Mouse (Mus musculus) ovary, postnatal 36 days (tissue): ENCODE measurements around the gene Mmp24.

Experiments used
- DNase-seq: peaks from one replicate; pipeline ENCODE4 v3.0.0; 2022; ENCODE audit warnings: low spot score, mixed read lengths

The Mmp24 gene

DNA sequence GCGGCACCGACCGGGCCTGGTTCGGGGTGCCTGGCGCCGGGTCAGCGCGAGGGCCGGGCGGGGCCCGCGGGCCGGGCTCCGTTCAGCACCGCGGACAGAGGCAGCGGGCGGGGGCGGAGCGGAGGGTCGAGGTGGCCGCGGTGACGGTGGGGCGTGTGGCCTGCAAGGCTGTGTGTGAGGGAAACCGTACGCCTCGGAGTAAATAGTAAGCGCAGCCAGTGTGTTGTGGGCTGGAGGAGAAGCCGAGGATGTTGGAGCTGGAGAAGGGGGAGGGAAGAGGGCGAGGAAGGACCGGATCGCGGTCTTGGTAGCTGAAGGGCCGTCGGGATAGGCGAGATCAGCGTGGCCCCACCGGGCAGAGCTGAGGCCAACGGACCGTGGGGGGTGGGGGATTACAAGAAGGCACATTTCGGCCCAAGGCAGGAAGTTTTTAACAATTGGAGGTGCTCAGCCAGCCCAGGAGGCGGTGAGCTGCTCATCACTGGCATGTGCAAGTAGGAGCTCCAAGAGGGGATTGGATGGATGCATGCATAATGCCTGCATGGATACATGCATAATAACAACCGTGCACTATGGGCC, 632 bp downstream of the Mmp24 start:
- DNase-seq = peak; percentile 77

DNA sequence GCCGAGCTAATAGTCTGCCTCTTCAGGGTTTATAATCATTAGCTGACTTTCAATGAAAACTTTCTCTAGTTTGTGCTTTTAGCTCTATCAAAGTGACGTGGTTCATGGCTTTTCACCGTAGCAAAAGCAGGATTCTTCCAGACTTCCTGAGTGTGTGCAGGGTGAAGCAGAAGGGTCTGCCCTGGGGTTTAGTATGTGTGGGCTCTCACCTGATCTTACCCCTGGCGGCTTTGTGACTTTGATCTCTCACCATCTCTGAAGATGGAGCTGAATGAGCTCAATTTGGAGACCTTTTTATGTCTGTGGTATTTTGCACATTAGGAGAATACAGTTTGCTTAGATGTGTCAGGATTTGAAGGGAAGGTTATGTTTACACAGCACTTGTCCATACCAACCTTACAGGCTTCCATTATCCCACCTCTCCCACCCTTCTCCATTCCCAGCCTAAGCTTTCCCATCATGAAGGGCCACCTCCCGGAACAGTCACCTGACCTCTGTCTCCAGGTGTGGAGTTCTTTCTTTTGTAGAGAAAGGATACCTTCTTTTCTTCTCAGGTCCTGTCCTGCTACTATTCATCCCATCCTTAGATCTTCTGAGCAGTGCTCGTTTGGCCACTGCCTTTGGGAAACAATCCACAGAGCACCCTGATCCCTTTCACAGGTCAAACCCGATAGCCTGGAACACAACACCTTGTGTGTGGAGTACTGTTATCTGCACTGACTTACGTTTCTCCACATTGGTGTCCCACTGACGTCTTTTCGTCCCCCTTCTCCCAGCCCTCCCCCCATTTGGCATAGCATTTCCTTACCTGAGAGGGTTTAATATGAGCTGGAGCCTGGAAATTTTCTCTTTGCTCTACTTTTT, 1.9 kb downstream of the Mmp24 start:
- no peak for DNase-seq

DNA sequence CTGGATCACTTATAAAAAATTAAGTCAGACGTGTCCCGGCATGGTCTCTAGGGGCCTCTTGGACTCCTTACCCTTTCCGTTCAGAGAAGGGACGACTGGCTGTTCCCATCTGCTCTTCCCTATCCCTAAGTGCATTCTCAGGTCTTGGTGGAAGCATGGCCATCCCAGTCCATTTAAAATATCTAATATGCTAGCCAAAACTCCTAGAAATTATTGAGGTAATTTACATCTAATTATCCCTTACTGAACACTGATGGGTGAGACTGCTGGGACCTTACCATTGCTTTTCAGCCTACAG, 2.5 kb downstream of the Mmp24 start:
- no peak for DNase-seq

- no peak for DNase-seq
Observed at GRCm38 (mm10) chr2:155778004-155778403, 2.9 kb downstream of the Mmp24 start.

DNA sequence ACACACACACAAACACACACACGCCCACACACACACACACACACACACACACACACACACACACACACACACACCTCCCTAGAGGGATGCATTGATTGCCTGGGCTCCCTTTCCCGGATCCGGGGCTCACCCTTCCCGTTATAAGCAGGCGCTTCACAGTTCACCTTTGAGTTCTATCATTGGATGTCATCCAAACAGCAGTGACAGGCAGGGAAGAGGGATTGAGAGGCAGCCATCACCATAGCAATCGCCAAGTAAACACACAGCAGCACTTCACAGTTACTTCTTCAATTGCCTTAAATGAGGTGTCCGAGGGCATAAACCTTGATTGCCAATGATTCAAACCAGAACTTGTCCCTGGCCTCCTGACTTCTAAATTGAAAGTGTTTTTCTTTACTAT, 3.9 kb downstream of the Mmp24 start:
- no peak for DNase-seq

DNA sequence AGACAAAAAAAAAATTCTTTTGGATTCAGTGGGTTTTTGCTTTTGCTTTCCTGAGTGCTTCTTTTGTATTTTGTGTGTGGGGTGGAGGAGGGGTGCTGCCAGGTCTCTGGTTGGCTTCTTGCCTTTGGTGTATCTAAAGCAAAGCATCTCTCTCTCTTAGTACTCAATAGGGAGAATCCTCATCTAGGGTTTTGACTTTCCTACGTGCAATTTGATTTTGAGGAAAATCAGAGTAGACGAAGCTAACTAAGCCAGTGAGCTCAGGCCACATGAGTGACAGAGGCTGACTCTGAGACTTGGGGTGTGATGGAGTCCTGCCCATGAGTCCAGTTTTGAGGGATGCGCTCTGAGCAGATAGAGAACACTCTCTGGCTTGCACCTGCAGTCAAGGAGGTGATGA, 4.4 kb downstream of the Mmp24 start:
- DNase-seq = no peak

DNA sequence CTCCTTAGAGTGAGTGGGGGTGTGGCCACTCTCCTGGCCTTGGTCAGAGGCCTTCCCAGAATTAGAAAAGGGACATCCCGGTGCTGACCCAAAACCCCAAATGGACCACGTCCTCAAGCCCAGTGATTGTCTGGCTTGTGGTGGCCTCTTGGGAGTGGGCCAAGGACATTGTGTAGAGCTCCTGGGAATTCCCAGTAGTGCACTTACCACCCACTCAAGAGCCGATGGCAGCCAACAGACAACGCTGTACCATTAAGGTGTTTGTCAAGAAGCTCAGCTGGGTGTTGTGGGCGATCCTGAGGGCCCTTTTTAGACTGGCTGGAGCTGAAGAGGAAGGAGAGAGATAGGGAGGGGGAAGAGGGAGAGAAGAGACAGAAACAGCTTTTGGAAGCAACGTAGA, 9.4 kb downstream of the Mmp24 start:
- no peak for DNase-seq

DNA sequence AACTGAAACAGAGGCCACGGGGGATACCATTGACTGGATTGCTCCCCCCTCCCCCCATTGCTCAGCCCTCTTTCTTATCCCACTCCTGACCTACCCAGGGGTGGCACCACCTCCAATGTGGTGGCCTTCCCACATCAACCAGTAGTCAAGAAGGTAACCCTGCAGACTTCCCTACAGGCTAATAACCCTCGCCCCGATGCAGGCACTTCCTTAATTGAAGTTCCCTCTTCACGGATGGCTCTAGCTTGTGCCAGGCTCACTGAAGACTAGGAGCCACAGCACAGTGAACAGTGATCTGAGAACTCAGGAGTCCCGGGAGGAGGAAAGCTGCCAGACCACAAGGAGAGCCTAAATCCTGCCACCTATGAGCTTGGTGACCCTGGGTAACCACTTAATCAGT, 11.8 kb downstream of the Mmp24 start:
- DNase-seq = no peak

DNA sequence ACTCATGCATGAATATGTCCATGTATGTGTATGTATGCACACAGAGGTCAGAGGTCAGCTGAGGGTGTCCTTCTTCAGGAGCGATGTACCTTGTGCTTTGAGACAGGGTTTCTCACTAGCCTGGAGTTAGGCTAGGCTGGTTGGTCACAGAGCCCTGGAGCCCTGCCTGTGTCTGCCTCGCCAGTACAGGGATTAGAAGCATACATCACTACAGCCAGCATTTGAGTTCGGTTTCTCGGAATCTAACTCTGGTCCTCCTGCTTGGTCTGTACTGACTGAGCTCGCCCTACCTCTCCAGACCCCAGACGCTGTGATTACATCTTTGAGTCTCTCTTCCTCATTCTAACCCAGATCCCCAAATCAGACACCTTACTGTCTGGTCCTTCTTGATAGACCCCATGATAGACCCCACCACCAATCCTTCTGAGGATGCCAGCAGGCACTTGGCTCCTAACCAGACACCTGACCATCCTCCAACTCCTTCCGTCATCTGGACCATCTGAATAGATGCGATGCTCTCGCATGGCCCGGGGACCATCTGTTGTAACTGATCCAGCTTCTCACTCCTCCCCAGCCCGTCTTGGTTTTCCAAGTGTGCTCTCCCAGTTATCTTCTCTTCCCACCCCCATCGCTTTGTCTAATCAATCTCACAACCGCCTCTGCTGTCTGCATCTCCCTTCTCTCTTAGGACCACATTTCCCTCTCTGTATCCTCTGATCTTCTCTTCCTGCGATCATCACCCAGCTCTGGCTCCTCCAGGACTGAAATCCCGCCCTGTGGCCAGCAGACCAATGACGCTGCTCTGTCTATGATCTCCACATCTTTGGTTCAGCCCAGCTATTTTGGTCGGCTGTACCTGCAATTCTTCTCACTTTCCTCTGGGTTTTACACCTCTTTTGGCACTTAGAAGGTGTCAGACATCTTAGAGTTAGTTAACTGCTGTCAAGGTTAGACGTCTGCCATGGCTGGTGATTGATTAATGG, 13.1 kb downstream of the Mmp24 start:
- no peak for DNase-seq

- DNase-seq = no peak
Observed at GRCm38 (mm10) chr2:155792899-155793298, 17.8 kb downstream of the Mmp24 start.

DNA sequence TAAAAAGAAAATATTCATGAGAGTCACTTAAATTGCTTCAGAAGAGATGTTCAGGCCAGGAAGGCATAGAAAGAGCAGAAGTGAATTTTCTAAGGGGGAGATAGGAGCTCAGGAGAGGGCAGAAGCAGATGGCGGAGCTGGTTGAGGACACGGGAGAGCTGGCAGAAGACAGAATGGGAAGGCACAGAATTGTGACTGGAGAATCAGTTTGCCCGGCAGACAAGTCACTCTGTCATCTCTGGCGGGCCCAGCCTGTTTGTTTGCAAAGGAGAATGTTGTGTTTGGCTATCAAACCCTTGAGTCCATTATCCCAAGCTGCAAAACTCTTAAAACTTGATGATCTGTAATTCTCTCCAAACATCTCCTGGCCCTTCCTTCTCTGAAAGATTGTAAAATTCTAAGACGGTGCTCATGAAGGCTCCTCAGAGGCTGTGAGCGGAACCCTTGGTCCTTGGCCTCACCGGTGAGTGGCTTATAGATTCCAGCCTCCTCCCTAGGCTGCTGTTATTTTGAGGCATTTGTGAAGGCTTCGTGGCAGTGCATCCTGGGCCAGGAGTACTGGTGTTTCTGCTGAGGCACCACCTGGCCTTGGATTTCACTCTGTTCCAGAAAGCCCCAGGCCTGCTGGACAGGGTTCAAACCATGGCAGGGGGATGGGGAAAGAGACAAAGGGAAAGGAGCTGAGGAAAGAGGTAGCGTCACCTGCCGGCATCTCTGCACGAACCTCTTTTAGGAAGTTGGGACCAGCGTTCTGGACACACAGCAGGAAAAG, 19.7 kb downstream of the Mmp24 start:
- DNase-seq = no peak

DNA sequence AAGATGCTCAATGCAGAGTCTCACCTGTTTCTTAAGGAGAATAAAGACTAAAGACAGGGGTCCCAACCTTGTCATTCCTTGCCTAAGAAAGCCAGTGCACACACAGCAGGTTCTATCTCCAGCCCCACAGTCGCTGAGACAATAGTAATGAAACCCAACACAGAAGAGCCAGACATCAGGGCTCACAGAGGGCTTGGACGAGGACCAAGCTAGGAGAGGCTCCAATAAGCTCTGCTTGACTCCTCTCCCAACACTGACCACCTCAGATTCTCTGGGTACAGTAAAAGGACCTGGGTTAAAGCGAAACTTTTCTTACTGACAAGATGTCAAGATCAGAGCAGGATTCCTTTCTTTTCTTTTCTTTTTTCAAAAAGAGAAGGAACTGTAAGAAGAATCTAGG, 23.5 kb downstream of the Mmp24 start:
- no peak for DNase-seq

DNA sequence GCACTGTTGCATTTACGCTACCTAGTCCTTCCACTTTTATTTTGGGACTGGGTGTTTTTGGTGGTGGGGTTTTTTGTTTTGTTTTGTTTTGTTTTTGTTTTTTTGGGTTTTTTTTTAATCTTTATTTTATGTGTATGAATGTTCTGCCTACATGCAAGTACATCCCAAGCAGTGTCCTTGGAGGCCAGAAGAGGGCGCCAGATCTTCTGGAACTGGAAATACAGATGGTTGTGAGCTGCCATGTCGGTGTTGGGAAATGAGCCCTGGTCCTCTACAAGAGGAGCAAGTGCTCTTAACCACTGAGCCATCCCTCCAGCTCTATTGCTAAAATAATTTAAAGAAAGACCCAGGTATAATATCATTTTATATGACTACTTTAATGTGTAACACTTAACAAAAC, 27.6 kb downstream of the Mmp24 start:
- DNase-seq = no peak

GRCm38 (mm10) chr2:155804053-155804452, 28.9 kb downstream of the Mmp24 start:
- DNase-seq = no peak

GRCm38 (mm10) chr2:155805231-155805924, 30.2 kb downstream of the Mmp24 start:
- DNase-seq = peak; percentile 34

DNA sequence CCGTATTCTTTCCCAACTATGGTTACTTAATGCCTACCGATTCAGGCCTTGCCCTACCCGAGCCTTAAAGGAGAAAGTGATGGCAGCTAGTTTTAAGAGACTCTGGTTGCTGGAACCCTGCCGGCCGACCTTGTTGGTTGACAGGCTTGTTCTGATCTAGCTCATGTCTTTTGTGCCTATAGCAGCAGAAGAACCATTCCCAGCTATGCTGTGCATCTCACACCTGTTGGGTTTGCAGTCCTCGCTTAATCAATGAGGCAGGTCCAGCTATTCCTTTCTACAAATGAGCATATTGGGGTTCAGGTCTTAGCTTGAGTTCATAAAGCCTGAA, 30.7 kb downstream of the Mmp24 start:
- no peak for DNase-seq

GRCm38 (mm10) chr2:155806548-155806947, 31.4 kb downstream of the Mmp24 start:
- DNase-seq = no peak

- no peak for DNase-seq
Observed at GRCm38 (mm10) chr2:155807408-155807807, 32.3 kb downstream of the Mmp24 start.

GRCm38 (mm10) chr2:155809620-155810019, 34.5 kb downstream of the Mmp24 start:
- DNase-seq = no peak

DNA sequence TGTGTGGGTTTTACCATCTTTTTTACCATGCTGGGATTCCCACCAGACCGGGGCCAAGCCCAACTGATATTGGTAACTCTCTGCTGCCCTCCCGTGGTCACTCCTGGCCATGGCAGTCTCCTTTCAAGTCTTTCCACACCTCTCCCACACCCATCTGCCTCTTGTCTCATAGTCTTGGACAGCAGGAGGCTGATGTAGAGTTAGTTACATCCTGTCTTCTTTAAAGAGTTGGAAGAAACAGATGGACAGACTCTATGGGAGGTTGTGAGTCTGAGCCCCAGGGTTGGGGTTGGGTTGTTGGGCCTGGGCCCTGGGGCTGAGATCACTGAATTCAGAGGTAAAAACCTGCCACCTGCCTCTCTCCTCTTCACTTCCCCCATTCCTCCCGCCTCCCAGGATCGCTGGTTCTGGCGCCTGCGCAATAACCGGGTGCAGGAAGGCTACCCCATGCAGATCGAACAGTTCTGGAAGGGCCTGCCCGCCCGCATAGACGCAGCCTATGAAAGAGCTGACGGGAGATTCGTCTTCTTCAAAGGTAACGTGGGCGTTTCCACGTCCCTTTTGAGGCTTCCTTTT, 36.8 kb downstream of the Mmp24 start:
- DNase-seq = peak; percentile 71

DNA sequence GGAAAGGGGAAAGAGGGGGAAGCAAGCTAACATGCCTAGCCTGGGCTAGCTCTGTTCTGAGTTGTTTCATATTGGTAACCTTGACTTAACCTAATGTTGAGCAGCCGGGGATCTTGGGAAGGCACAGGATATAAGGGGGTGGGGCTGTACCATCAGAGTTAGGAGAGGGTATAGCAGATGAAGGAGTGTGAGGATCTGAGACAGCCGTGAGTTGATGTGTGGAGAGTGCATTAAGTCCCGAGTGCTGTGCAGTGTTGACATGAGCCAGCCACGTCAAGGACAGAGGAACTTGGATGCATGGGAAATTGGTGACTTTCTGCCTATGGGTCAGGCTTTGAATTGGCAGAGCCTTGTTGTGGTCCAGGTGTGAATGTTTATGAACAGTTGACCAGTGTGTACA, 37.5 kb downstream of the Mmp24 start:
- no peak for DNase-seq
